Mouse (Mus musculus) liver, embryonic 12.5 days (tissue): ENCODE results near the gene Gm21761. TPM values are rescaled to one million over a fixed set of nuclear protein-coding genes. Genes with fewer than 3 reads are reported as not detected.
"Not testable (repeated sequence)": the region's sequence is repeated elsewhere in the genome, so short reads cannot be mapped to it uniquely, and the experiment has no call there.

ENCODE experiments used
- ATAC-seq: fragments of 200-750 bp; cut with Nextera tagmentation; 2 replicates; pipeline ENCODE4 v1.8.0; 2017; ENCODE audit warnings: moderate number of reproducible peaks, mild to moderate bottlenecking, moderate library complexity
- H3K27ac ChIP-seq: fragments of 300-500 bp; sonication (generic); 2 replicates; pipeline ENCODE4 v1.5.1; 2016; ENCODE audit warnings: mild to moderate bottlenecking
- H3K27me3 ChIP-seq: fragments of 300-500 bp; sonication (generic); replicated peaks from 2 replicates; pipeline ENCODE4 v1.6.1; 2016; ENCODE audit warnings: mild to moderate bottlenecking, moderate library complexity
- H3K36me3 ChIP-seq: fragments of 300-500 bp; sonication (generic); 2 replicates; pipeline ENCODE4 v1.6.1; 2016; ENCODE audit warnings: mild to moderate bottlenecking, moderate library complexity
- H3K4me1 ChIP-seq: fragments of 300-500 bp; sonication (generic); 2 replicates; pipeline ENCODE4 v1.6.1; 2016
- H3K4me2 ChIP-seq: fragments of 300-500 bp; sonication (generic); 2 replicates; pipeline ENCODE4 v1.6.1; 2016; ENCODE audit warnings: mild to moderate bottlenecking, moderate library complexity
- H3K4me3 ChIP-seq: fragments of 300-500 bp; sonication (generic); 2 replicates; pipeline ENCODE4 v1.5.1; 2016; ENCODE audit warnings: mild to moderate bottlenecking, moderate library complexity
- H3K9ac ChIP-seq: fragments of 300-500 bp; sonication (generic); 2 replicates; pipeline ENCODE4 v1.6.1; 2016; ENCODE audit warnings: mild to moderate bottlenecking, moderate library complexity
- H3K9me3 ChIP-seq: fragments of 300-500 bp; sonication (generic); replicated peaks from 2 replicates; pipeline ENCODE4 v1.6.1; 2016; ENCODE audit warnings: mild to moderate bottlenecking, moderate library complexity
- WGBS: fragments of 180-500 bp; shearing (Covaris S2); methylation state at CpG from one replicate; pipeline ENCODE4 v1.1.7; 2016; ENCODE audit not compliant: insufficient replicate concordance; 5-methylcytosine and 5-hydroxymethylcytosine counted together
- polyA plus RNA-seq: library from polyadenylated mRNA; unstranded; fragments of >200 nt; fragmentation: Nextera tagmentation; extraction: Ambion mirVana; gene quantifications from 2 replicates; pipeline ENCODE4 v1.2.1, GENCODE M21; 2016

Gm21761 gene
- polyA plus RNA-seq = not detected in 2 replicates

DNA sequence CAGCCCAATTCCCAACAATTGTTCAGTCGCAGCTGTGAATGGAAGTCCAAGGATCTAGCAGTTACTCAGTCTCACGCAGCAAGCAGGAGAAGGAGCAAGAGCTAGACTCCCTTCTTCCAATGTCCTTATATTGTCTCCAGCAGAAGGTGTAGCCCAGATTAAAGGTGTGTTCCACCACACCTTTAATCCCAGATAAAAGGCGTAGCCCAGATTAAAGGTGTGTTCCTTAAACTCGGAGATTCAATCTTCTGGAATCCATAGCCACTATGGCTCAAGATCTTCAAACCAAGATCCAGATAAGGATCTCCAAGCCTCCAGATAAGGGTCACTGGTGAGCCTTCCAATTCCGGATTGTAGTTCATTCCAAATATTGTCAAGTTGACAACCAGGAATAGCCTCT lies at the start of gene Gm21761:
Gm21761 (minus strand) TSS at position 101 of the 400 bp plus-strand sequence.
- not testable (repeated sequence) for H3K9ac ChIP-seq, H3K4me2 ChIP-seq, H3K27me3 ChIP-seq, ATAC-seq, H3K36me3 ChIP-seq, H3K4me3 ChIP-seq, H3K9me3 ChIP-seq, H3K27ac ChIP-seq, H3K4me1 ChIP-seq
- 100% methylated on average over 1 of the region's 5 CpGs for WGBS

DNA sequence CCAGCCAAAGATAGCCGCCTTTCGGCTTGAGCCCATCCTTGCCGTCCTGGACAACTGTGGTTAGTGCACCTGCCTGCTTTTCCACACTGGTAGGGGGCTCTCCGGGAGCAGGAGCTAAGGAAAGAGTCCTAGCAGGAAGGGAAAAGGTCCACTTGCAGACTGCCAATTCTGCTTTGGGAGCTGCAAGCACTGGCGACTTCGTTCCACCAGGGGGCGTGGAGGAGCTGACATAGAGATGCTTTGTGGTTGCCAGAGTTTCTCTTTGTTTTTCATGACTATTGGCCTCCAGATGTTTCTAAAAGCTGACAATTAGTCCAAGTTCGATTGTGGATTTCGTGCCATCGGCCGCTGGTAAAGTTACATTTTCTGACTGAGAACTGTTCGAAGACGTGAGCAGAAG lies 40.1 kb upstream of the Gm21761 start:
- H3K4me3 ChIP-seq, H3K27ac ChIP-seq, H3K4me1 ChIP-seq, H3K4me2 ChIP-seq, H3K9ac ChIP-seq, ATAC-seq, H3K27me3 ChIP-seq, H3K9me3 ChIP-seq, H3K36me3 ChIP-seq: not testable (repeated sequence)
- WGBS = no CpG with 5 or more reads among the region's 13 CpGs

- H3K4me3 ChIP-seq, H3K27ac ChIP-seq, H3K4me1 ChIP-seq, H3K4me2 ChIP-seq, H3K36me3 ChIP-seq, H3K27me3 ChIP-seq, H3K9me3 ChIP-seq, H3K9ac ChIP-seq, ATAC-seq: not testable (repeated sequence)
- WGBS = no CpG with 5 or more reads among the region's 14 CpGs
These were observed 39.1 kb upstream of the Gm21761 start for GRCm38 (mm10) chr13:119968193-119968592.

GRCm38 (mm10) chr13:119965968-119966367 lies 36.9 kb upstream of the Gm21761 start:
- H3K27me3 ChIP-seq, H3K27ac ChIP-seq, H3K4me3 ChIP-seq, H3K9me3 ChIP-seq, ATAC-seq, H3K4me1 ChIP-seq, H3K36me3 ChIP-seq, H3K9ac ChIP-seq: not testable (repeated sequence)
- WGBS = under 1% methylated on average over 22 of the region's 22 CpGs
- 0 out of 2 replicates have a peak overlapping the region, but pooled peaks have one; percentile 33 for H3K4me2 ChIP-seq

GRCm38 (mm10) chr13:119965302-119965952 lies 36.4 kb upstream of the Gm21761 start:
- H3K36me3 ChIP-seq, H3K27me3 ChIP-seq, H3K9ac ChIP-seq, H3K9me3 ChIP-seq, H3K4me3 ChIP-seq, H3K4me1 ChIP-seq, H3K27ac ChIP-seq: not testable (repeated sequence)
- H3K4me2 ChIP-seq = 0 out of 2 replicates have a peak overlapping the region, but pooled peaks have one; percentile 33
- ATAC-seq = peak; percentile 42; the same call in 1 of the 2 replicates
- WGBS = 0% methylated on average over 17 of the region's 34 CpGs

DNA sequence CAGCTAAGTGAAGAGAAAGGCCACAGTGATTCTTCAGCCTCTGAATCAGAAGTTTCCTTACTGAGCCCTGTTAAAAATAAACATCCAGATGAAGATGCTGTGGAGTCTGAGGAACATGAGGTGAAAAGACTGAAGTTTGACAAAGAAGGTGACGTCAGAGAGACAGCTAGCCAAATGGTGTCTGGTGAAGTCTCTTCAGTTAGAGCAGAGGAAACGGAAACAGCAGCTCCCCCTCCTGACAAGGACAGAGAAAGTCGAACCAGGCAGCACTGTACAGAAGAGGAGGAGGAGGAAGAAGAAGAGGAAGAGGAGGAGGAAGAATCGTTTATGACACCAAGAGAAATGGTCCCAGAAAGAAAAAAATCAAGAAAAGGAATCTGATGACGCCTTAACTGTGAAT lies 33.8 kb upstream of the Gm21761 start:
- not testable (repeated sequence) for H3K4me3 ChIP-seq, H3K4me1 ChIP-seq, H3K36me3 ChIP-seq, H3K27ac ChIP-seq, H3K9ac ChIP-seq, H3K9me3 ChIP-seq, H3K27me3 ChIP-seq, ATAC-seq, H3K4me2 ChIP-seq
- WGBS = no CpG with 5 or more reads among the region's 5 CpGs

DNA sequence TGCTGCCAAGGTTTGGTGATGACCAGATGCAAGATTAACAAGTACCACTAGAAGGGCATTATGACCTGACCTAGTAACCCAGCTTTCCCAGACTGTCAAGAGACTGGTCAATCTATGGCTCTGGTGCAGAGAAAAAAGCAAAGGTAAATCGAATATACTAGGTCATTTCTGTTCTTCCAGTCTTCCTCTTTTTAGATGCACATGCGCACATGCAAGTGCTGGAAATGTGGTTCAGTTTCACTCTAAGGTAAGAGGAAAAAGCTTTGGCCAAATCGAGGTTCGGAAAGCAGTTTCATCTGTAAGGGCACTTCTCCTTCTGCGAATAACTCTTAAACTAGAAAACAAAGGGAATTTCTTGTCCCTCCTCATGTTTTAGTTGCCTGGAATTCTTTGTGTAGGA lies 26.5 kb upstream of the Gm21761 start:
- ATAC-seq, H3K4me3 ChIP-seq, H3K27ac ChIP-seq, H3K9ac ChIP-seq, H3K36me3 ChIP-seq, H3K4me2 ChIP-seq, H3K4me1 ChIP-seq, H3K9me3 ChIP-seq, H3K27me3 ChIP-seq: not testable (repeated sequence)
- WGBS = no CpG with 5 or more reads among the region's 5 CpGs

GRCm38 (mm10) chr13:119955089-119955488 lies 26.0 kb upstream of the Gm21761 start:
- H3K27me3 ChIP-seq, H3K4me3 ChIP-seq, H3K27ac ChIP-seq, H3K9me3 ChIP-seq, H3K4me2 ChIP-seq, H3K9ac ChIP-seq, ATAC-seq, H3K4me1 ChIP-seq, H3K36me3 ChIP-seq: not testable (repeated sequence)
- 56% methylated on average over 2 of the region's 2 CpGs for WGBS

DNA sequence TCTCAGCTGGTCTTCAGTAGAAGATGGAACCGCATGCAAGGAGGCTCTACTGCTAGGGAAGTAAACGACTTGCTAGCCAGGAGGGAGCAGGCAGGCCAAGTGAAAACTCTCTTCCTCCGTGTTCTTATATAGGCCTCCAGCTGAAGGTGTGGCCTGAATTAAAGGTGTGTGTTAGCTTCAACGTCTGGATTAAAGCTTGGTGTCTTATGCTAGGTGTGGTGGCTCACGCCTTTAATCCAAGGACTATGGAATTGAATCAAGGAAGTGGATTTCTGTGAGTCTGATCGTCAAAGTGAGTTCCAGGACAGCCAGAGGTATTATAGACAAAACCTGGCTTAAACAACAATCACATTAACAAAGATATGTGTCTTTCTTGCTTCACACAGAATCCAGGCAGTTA lies 21.6 kb upstream of the Gm21761 start, which contains the start of gene B020031M17Rik:
B020031M17Rik (minus strand) TSS at position 101 of the 400 bp plus-strand sequence.
- WGBS = 49% methylated on average over 4 of the region's 6 CpGs
- ATAC-seq = not testable (repeated sequence)

GRCm38 (mm10) chr13:119924597-119925340 lies 4.3 kb downstream of the Gm21761 start:
- not testable (repeated sequence) for H3K9me3 ChIP-seq, H3K27me3 ChIP-seq, H3K4me2 ChIP-seq, H3K27ac ChIP-seq, H3K36me3 ChIP-seq, ATAC-seq, H3K9ac ChIP-seq, H3K4me3 ChIP-seq, H3K4me1 ChIP-seq
- WGBS = 56% methylated on average over 3 of the region's 3 CpGs

More for the DNA sequence above, 21.6 kb upstream of the Gm21761 start, which contains the start of gene B020031M17Rik:
- H3K9ac ChIP-seq, H3K4me3 ChIP-seq, H3K4me1 ChIP-seq, H3K4me2 ChIP-seq, H3K27me3 ChIP-seq, H3K36me3 ChIP-seq, H3K27ac ChIP-seq, H3K9me3 ChIP-seq: not testable (repeated sequence)

DNA sequence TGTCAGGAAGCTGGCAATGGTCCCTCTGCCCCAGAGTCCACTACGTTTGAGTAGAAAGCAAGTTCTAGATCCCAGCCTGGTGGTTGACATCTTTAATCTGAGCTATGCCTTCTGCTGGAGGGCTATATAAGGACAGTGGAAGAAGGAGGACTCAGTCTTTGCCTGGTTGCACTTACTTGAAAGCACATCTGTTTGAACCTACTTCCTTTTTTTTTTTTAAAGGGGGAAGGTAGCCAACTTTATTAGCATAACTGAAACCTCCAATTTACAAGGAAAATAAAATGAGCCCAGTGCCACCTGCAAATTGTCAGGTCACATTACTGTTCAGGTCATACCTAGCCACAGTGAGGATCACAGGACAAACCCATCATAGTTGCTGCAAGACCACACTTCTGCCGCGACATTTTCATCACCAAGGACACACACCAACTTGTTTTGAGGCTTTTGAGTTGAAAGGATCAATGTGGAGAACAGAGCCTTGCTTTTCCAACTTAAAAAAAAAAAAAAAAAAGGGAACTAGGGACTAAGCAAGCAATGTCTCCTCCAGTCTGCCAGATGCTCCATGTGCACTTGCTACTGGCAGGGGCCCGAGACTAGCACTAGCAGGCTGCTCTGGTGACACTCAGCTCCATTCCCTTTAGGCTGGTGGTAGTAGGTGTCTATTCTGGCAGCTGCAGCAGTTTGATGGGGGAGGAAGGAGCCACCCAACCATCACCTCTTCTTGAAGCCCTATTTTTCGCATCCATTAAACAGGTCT lies 11.9 kb downstream of the Gm21761 start:
- H3K36me3 ChIP-seq, H3K9ac ChIP-seq, ATAC-seq, H3K4me2 ChIP-seq, H3K27me3 ChIP-seq, H3K27ac ChIP-seq, H3K4me1 ChIP-seq, H3K9me3 ChIP-seq, H3K4me3 ChIP-seq: not testable (repeated sequence)
- WGBS = 65% methylated on average over 4 of the region's 5 CpGs

- ATAC-seq, H3K27me3 ChIP-seq, H3K36me3 ChIP-seq, H3K9me3 ChIP-seq, H3K4me1 ChIP-seq, H3K9ac ChIP-seq, H3K4me3 ChIP-seq, H3K27ac ChIP-seq, H3K4me2 ChIP-seq: not testable (repeated sequence)
- WGBS = 53% methylated on average over 2 of the region's 2 CpGs
These were observed 12.6 kb downstream of the Gm21761 start for GRCm38 (mm10) chr13:119916449-119916848.
